Mouse (Mus musculus) thymus, adult 2 months (tissue): Measurements from ENCODE around the gene Clcnkb.

Experiments
- CTCF ChIP-seq: fragments of 200-500 bp; IDR thresholded peaks from 2 replicates; pipeline ENCODE4 v1.5.1; 2012; ENCODE audit warnings: mild to moderate bottlenecking, control low read depth, low read length, moderate library complexity, borderline replicate concordance; ENCODE audit not compliant: control insufficient read depth, poor library complexity, insufficient read depth; ENCODE audit errors: extremely low read depth
- POLR2A ChIP-seq: fragments of 200-500 bp; IDR thresholded peaks from 2 replicates; pipeline ENCODE4 v1.6.1; 2012; ENCODE audit warnings: mild to moderate bottlenecking, low read length, control low read depth, moderate library complexity; ENCODE audit not compliant: control insufficient read depth, poor library complexity, insufficient read depth; ENCODE audit errors: extremely low read depth

- TF ChIP-seq CTCF (no peak), POLR2A (no peak)
Measured at GRCm38 (mm10) chr4:141461088-141461487, 45.3 kb upstream of the Clcnkb start.
